Mouse (Mus musculus) intestine, embryonic 14.5 days (tissue): Measurements from ENCODE around the gene Dohh. TPM values are rescaled to one million over a fixed set of nuclear protein-coding genes. Genes with fewer than 3 reads are reported as not detected.

Experiments
- ATAC-seq: fragments of 200-750 bp; cut with Nextera tagmentation; replicated peaks from 2 replicates; pipeline ENCODE4 v1.8.0; 2017; ENCODE audit warnings: low read depth, moderate number of reproducible peaks, moderate TSS enrichment, moderate library complexity; ENCODE audit not compliant: low FRiP score, low TSS enrichment
- DNase-seq: peaks from one replicate; pipeline ENCODE4 v3.0.0-alpha.2; 2018; ENCODE audit warnings: low spot score
- H3K27ac ChIP-seq: fragments of 300-500 bp; sonication (generic); 2 replicates; pipeline ENCODE4 v1.5.1; 2014; ENCODE audit warnings: low read depth, mild to moderate bottlenecking, control low read depth
- H3K27me3 ChIP-seq: fragments of 300-500 bp; sonication (generic); replicated peaks from 2 replicates; pipeline ENCODE4 v1.6.1; 2014; ENCODE audit warnings: low read length, control low read depth; ENCODE audit not compliant: control insufficient read depth, insufficient read depth
- H3K36me3 ChIP-seq: fragments of 300-500 bp; sonication (generic); 2 replicates; pipeline ENCODE4 v1.6.1; 2014; ENCODE audit warnings: low read length, control low read depth; ENCODE audit not compliant: control insufficient read depth, insufficient read depth
- H3K4me1 ChIP-seq: fragments of 300-500 bp; sonication (generic); replicated peaks from 2 replicates; pipeline ENCODE4 v1.6.1; 2014; ENCODE audit warnings: low read length, control low read depth, mixed read lengths; ENCODE audit not compliant: control insufficient read depth, insufficient read depth
- H3K4me2 ChIP-seq: fragments of 300-500 bp; sonication (generic); 2 replicates; pipeline ENCODE4 v1.6.1; 2014; ENCODE audit warnings: low read length
- H3K4me3 ChIP-seq: fragments of 300-500 bp; sonication (generic); 2 replicates; pipeline ENCODE4 v1.5.1; 2014; ENCODE audit warnings: low read depth, low read length, control low read depth, mixed read lengths
- H3K9ac ChIP-seq: fragments of 300-500 bp; sonication (generic); 2 replicates; pipeline ENCODE4 v1.6.1; 2014; ENCODE audit warnings: mild to moderate bottlenecking, low read length
- H3K9me3 ChIP-seq: fragments of 300-500 bp; sonication (generic); 2 replicates; pipeline ENCODE4 v1.6.1; 2016; ENCODE audit warnings: low read length, control low read depth; ENCODE audit not compliant: control insufficient read depth
- WGBS: fragments of 180-500 bp; shearing (Covaris S2); extraction: QIAGEN DNeasy Blood & Tissue Kit; methylation state at CpG from one replicate; pipeline ENCODE4 v1.1.7; 2014; 5-methylcytosine and 5-hydroxymethylcytosine counted together
- polyA plus RNA-seq: library from polyadenylated mRNA; unstranded; fragments of >200 nt; fragmentation: Nextera tagmentation; extraction: Ambion mirVana; gene quantifications from 2 replicates; pipeline ENCODE4 v1.2.1, GENCODE M21; 2014

The Dohh gene
- polyA plus RNA-seq, 1 experiment from 2014 or later: 70.7 TPM

- Histone ChIP-seq H3K36me3 (no peaks in the 10 kb centered on the region), H3K9me3 (no peaks in the 10 kb centered on the region), H3K4me3 (peak overlapping the region; percentile 58), H3K9ac (peak overlapping the region; percentile 65), H3K4me1 (peaks cover 23% of the 10 kb centered on the region), H3K27me3 (peaks cover 3% of the 10 kb centered on the region; the same call in 1 of the 2 replicates), H3K27ac (0 out of 2 replicates have a peak overlapping the region, but pooled peaks have one; percentile 33), H3K4me2 (peak overlapping the region; percentile 75)
- DNase-seq: no peak
- no peak for ATAC-seq
- under 1% methylated on average over 21 of the region's 33 CpGs for WGBS
These were observed 41.9 kb downstream of the Dohh start for GRCm38 (mm10) chr10:81426081-81426671.

GRCm38 (mm10) chr10:81426897-81427296, 42.7 kb downstream of the Dohh start:
- H3K9me3 ChIP-seq: no peaks in the 10 kb centered on the region
- ATAC-seq (no peak), DNase-seq (no peak)
- 0 out of 2 replicates have a peak overlapping the region, but pooled peaks have one; percentile 33 for H3K27ac ChIP-seq
- peak overlapping the region; percentile 65 for H3K9ac ChIP-seq
- peak overlapping the region; percentile 58 for H3K4me3 ChIP-seq
- WGBS: 1% methylated on average over 38 of the region's 38 CpGs
- peak overlapping the region; percentile 75 for H3K4me2 ChIP-seq
- H3K27me3 ChIP-seq: peaks cover 3% of the 10 kb centered on the region; the same call in 1 of the 2 replicates
- no peaks in the 10 kb centered on the region for H3K36me3 ChIP-seq
- H3K4me1 ChIP-seq: peaks cover 23% of the 10 kb centered on the region

GRCm38 (mm10) chr10:81427327-81427726, 43.1 kb downstream of the Dohh start:
- Histone ChIP-seq H3K4me1 (peaks cover 23% of the 10 kb centered on the region), H3K27me3 (peaks cover 3% of the 10 kb centered on the region; the same call in 1 of the 2 replicates), H3K9ac (peak overlapping the region; percentile 65; the same call in 1 of the 2 replicates), H3K4me2 (peak overlapping the region; percentile 75), H3K4me3 (peak overlapping the region; percentile 58), H3K36me3 (no peaks in the 10 kb centered on the region), H3K9me3 (no peaks in the 10 kb centered on the region), H3K27ac (no peak overlapping the region)
- DNase-seq (no peak), ATAC-seq (no peak)
- 26% methylated on average over 3 of the region's 3 CpGs for WGBS

GRCm38 (mm10) chr10:81427804-81428506, 43.7 kb downstream of the Dohh start:
- Histone ChIP-seq H3K4me3 (no peak overlapping the region), H3K27ac (no peak overlapping the region), H3K36me3 (no peaks in the 10 kb centered on the region), H3K9ac (no peak overlapping the region), H3K4me1 (peaks cover 23% of the 10 kb centered on the region), H3K27me3 (peaks cover 3% of the 10 kb centered on the region; the same call in 1 of the 2 replicates), H3K9me3 (no peaks in the 10 kb centered on the region), H3K4me2 (no peak overlapping the region)
- ATAC-seq (no peak), DNase-seq (peak; percentile 50)
- WGBS: 75% methylated on average over 8 of the region's 8 CpGs

- H3K36me3 ChIP-seq: no peaks in the 10 kb centered on the region
- H3K27me3 ChIP-seq: peaks cover 3% of the 10 kb centered on the region; the same call in 1 of the 2 replicates
- H3K4me3 ChIP-seq: no peak overlapping the region
- H3K4me2 ChIP-seq: no peak overlapping the region
- H3K9ac ChIP-seq: no peak overlapping the region
- no peaks in the 10 kb centered on the region for H3K9me3 ChIP-seq
- WGBS: 90% methylated on average over 7 of the region's 7 CpGs
- peaks cover 26% of the 10 kb centered on the region for H3K4me1 ChIP-seq
- DNase-seq (no peak), ATAC-seq (no peak)
- no peak overlapping the region for H3K27ac ChIP-seq
These were observed 44.3 kb downstream of the Dohh start for GRCm38 (mm10) chr10:81428507-81428870.

GRCm38 (mm10) chr10:81429092-81429491, 44.9 kb downstream of the Dohh start:
- no peak overlapping the region for H3K4me3 ChIP-seq
- no peak overlapping the region for H3K27ac ChIP-seq

GRCm38 (mm10) chr10:81429605-81430061, 45.4 kb downstream of the Dohh start:
- ATAC-seq (peak; percentile 28), DNase-seq (peak; percentile 89)
- Histone ChIP-seq H3K4me1 (peaks cover 16% of the 10 kb centered on the region), H3K4me2 (peak overlapping the region; percentile 88), H3K27me3 (peaks cover 3% of the 10 kb centered on the region; the same call in 1 of the 2 replicates), H3K9ac (peak overlapping the region; percentile 79), H3K27ac (peak overlapping the region; percentile 82), H3K9me3 (no peaks in the 10 kb centered on the region), H3K4me3 (peak overlapping the region; percentile 69), H3K36me3 (no peaks in the 10 kb centered on the region)
- under 1% methylated on average over 20 of the region's 20 CpGs for WGBS

More at GRCm38 (mm10) chr10:81429092-81429491, 44.9 kb downstream of the Dohh start:
- DNase-seq: no peak
- 25% methylated on average over 2 of the region's 2 CpGs for WGBS
- Histone ChIP-seq H3K4me2 (no peak overlapping the region), H3K27me3 (peaks cover 3% of the 10 kb centered on the region; the same call in 1 of the 2 replicates), H3K9me3 (no peaks in the 10 kb centered on the region), H3K4me1 (peaks cover 21% of the 10 kb centered on the region), H3K36me3 (no peaks in the 10 kb centered on the region), H3K9ac (no peak overlapping the region)
- no peak for ATAC-seq

GRCm38 (mm10) chr10:81430141-81430830, 46.1 kb downstream of the Dohh start:
- DNase-seq: peak; percentile 90
- H3K27ac ChIP-seq: peak overlapping the region; percentile 82
- ATAC-seq: peak; percentile 18; the same call in 1 of the 2 replicates
- peak overlapping the region; percentile 88 for H3K4me2 ChIP-seq
- H3K27me3 ChIP-seq: peaks cover 3% of the 10 kb centered on the region; the same call in 1 of the 2 replicates
- peaks cover 9% of the 10 kb centered on the region for H3K4me1 ChIP-seq
- WGBS: under 1% methylated on average over 60 of the region's 89 CpGs
- H3K9ac ChIP-seq: peak overlapping the region; percentile 79
- H3K36me3 ChIP-seq: no peaks in the 10 kb centered on the region
- peak overlapping the region; percentile 69 for H3K4me3 ChIP-seq
- H3K9me3 ChIP-seq: no peaks in the 10 kb centered on the region
